Mouse (Mus musculus): ENCODE measurements around the gene Catip. TPM values are rescaled to one million over a fixed set of nuclear protein-coding genes. Genes with fewer than 3 reads are reported as not detected.

The Catip gene
- polyA plus RNA-seq, 1 experiment, result 25.9 TPM

DNA sequence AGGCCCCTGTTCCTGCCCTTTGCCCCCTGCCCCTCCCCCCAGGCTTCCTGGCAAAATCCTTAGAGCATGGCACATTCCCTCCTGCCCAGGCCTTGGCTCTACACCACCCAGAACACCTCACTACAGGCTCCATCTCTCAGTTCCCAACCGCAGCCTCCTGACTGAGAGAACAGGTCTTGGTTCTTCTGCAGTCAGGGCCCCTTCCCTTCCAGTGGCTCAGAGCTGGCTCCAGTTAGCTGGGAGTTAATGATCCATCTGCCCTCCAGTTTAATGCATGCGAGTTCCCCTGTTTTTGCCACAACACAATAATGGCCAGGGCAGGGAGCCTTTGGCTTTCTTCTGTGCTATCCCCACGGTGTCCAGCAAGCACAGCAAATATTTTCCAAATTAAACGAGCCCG, 18.7 kb upstream of the Catip start:
- no peaks in the 10 kb centered on the region for H3K27me3 ChIP-seq (ENCODE audit: control insufficient read depth, insufficient read depth, low read length)

DNA sequence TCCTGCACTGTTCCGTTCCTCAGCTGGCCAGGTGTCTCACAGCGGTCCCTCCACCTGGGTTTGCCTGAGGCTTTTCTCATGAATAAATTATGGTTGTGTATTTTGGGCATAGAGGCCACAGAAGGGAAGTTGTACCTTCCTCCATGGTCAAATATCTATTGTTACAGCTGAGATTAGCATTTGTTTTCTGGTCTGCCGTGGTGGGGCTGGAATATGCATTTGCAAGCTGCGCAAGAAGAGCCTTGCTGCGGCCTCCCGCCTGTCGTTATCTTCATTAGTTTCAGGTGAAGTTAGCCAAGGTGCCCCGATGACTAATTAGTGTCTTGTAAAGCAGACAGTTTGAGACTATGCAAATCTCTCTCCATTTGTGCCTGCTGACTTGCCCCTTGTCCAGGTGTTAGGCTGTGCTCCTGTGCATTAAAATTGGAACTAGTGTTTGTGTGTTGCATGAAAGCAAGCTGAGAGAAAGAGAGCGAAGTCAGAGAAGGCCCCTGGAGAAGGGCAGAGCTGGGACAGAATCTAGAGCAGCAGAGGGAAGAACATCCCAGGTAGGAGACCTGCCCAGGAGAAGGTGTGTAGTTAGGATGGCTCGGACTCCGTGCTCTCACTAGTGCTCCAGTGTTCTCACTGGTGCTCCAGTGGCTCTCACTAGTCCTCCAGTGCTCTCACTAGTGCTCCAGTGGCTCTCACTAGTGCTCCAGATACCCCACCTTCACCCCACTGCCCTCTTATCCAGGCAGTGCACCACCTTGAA, 17.6 kb upstream of the Catip start:
- H3K36me3 ChIP-seq (ENCODE audit: control insufficient read depth, insufficient read depth, low read length), result no peaks in the 10 kb centered on the region
- peaks cover 2% of the 10 kb centered on the region for H3K4me1 ChIP-seq (ENCODE audit: control insufficient read depth, insufficient read depth, low read length)
- no peak overlapping the region for H3K4me3 ChIP-seq (ENCODE audit: control insufficient read depth, low read depth, low read length)
- H3K27me3 ChIP-seq (ENCODE audit: control insufficient read depth, insufficient read depth, low read length), result no peaks in the 10 kb centered on the region
- H3K27ac ChIP-seq (ENCODE audit: control insufficient read depth, insufficient read depth, low read depth, low read length), result no peak overlapping the region
- no peak for TF ChIP-seq POLR2A (IDR thresholded peaks at IDR 0.05; ENCODE audit: control insufficient read depth, low read depth, low read length)
- TF ChIP-seq CTCF (IDR thresholded peaks at IDR 0.05; ENCODE audit: control insufficient read depth, insufficient read depth, insufficient replicate concordance, low read depth, low read length), result no peak

More for the DNA sequence above, 18.7 kb upstream of the Catip start:
- no peak for TF ChIP-seq CTCF (IDR thresholded peaks at IDR 0.05; ENCODE audit: control insufficient read depth, insufficient read depth, insufficient replicate concordance, low read depth, low read length)
- no peak for TF ChIP-seq POLR2A (IDR thresholded peaks at IDR 0.05; ENCODE audit: control insufficient read depth, low read depth, low read length)
- H3K27ac ChIP-seq (ENCODE audit: control insufficient read depth, insufficient read depth, low read depth, low read length), result no peak overlapping the region
- H3K36me3 ChIP-seq (ENCODE audit: control insufficient read depth, insufficient read depth, low read length), result no peaks in the 10 kb centered on the region
- H3K4me1 ChIP-seq (ENCODE audit: control insufficient read depth, insufficient read depth, low read length), result peaks cover 2% of the 10 kb centered on the region
- H3K4me3 ChIP-seq (ENCODE audit: control insufficient read depth, low read depth, low read length), result no peak overlapping the region

DNA sequence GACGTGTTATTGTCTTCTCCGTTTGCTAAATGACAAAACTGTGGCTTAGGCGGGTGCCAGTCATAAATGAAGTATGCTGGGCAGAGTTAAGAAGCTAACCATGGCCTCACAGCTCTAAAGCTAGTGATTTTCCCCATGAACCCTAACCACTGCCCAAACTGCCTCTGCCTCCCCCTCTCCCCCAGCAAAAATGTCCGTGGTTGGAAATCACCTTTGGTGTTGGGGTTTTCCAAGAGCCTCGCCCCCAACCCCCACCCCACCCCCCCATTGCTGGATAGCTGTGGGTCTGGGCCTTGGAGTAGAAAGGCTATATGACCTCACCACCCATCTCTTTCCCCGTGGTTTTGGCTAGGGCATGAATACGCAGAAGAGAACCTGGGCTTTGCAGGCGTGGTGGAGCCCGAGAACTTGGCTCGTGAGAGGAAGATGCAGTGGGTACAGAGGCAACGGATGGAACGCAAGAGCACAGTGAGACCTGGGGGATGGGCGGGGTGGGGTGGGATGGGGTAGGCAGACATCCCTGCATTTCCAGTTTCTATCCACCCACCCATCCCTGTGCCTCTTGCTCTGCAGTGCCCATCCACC, 10.6 kb upstream of the Catip start:
- H3K4me1 ChIP-seq (ENCODE audit: control insufficient read depth, insufficient read depth, low read length), result no peaks in the 10 kb centered on the region
- no peaks in the 10 kb centered on the region for H3K27me3 ChIP-seq (ENCODE audit: control insufficient read depth, insufficient read depth, low read length)
- no peak for TF ChIP-seq CTCF (IDR thresholded peaks at IDR 0.05; ENCODE audit: control insufficient read depth, insufficient read depth, insufficient replicate concordance, low read depth, low read length)
- H3K36me3 ChIP-seq (ENCODE audit: control insufficient read depth, insufficient read depth, low read length), result no peaks in the 10 kb centered on the region
- peak overlapping the region; percentile 70 for H3K4me3 ChIP-seq (ENCODE audit: control insufficient read depth, low read depth, low read length)
- H3K27ac ChIP-seq (ENCODE audit: control insufficient read depth, insufficient read depth, low read depth, low read length), result no peak overlapping the region

DNA sequence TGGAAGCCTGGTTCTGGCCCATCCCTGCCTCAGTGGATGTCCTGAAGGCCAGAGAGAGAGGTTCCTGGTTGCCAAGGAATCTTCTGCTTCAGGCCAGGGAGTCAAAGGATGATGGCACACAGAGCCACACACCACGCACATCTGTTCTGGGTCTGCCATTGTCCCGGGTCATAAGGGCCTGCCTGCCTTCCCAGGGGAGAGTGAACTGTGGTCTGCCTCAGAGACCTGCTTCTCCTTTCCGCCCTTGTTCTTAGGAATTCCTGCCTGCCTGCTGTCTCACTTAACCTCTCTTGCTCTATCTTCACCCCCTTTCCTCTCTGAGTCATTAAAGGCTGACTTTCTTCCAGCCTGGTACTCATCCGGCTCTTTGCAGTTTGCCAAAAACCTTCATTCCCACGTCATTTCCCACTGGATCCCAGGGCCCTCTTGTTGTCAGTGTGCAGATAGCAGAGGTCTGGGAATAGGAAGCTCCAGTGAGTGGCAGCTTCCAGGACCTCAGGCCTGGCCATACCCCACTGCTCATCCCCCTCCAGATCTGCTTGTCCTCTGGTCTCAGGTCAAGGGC, 9.3 kb upstream of the Catip start:
- Histone ChIP-seq H3K4me3 (ENCODE audit: control insufficient read depth, low read depth, low read length) (peak overlapping the region; percentile 70), H3K4me1 (ENCODE audit: control insufficient read depth, insufficient read depth, low read length) (no peaks in the 10 kb centered on the region), H3K27me3 (ENCODE audit: control insufficient read depth, insufficient read depth, low read length) (no peaks in the 10 kb centered on the region), H3K36me3 (ENCODE audit: control insufficient read depth, insufficient read depth, low read length) (no peaks in the 10 kb centered on the region), H3K27ac (ENCODE audit: control insufficient read depth, insufficient read depth, low read depth, low read length) (no peak overlapping the region; the same call in 1 of the 2 replicates)
- TF ChIP-seq CTCF (IDR thresholded peaks at IDR 0.05; ENCODE audit: control insufficient read depth, insufficient read depth, insufficient replicate concordance, low read depth, low read length) (no peak), POLR2A (IDR thresholded peaks at IDR 0.05; ENCODE audit: control insufficient read depth, low read depth, low read length) (no peak)

DNA sequence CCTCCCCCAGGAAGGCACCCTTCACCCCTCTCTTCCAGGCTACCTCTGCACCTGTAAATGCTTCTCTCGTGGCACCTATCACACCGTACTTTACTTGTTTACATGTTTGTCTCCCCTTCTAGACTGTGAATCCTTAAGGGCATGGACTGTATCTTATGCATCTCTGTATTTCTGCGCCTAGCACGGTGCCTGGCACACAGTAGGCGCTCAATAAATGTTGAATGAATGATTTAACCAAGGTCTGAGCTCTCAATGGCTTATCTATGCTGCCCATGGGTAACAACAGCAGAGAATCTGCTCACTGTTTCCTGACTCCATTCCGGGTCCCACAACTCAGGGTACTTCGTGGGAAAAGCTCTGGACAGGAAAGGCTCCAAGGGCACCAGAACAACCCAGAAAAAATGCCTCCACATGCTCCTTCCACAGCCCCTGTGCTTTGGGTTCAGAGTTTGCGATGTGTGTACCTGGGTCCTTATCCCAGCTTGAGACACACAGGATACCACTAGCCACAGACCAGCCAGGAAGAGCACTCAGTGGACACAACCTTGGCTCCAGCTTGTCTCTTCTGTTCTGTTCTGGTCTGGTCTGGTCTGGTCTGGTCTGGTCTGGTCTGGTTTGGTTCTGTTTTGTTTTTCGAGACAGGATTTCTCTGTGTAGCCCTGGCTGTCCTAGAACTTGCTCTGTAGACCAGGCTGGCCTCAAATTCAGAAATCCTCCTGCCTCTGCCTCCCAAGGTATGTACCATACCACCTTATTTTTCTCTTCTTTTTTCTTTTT, 8.3 kb upstream of the Catip start:
- Histone ChIP-seq H3K4me3 (ENCODE audit: control insufficient read depth, low read depth, low read length) (no peak overlapping the region), H3K27ac (ENCODE audit: control insufficient read depth, insufficient read depth, low read depth, low read length) (no peak overlapping the region), H3K27me3 (ENCODE audit: control insufficient read depth, insufficient read depth, low read length) (no peaks in the 10 kb centered on the region), H3K36me3 (ENCODE audit: control insufficient read depth, insufficient read depth, low read length) (no peaks in the 10 kb centered on the region), H3K4me1 (ENCODE audit: control insufficient read depth, insufficient read depth, low read length) (no peaks in the 10 kb centered on the region)
- TF ChIP-seq CTCF (IDR thresholded peaks at IDR 0.05; ENCODE audit: control insufficient read depth, insufficient read depth, insufficient replicate concordance, low read depth, low read length) (no peak), POLR2A (IDR thresholded peaks at IDR 0.05; ENCODE audit: control insufficient read depth, low read depth, low read length) (no peak)

DNA sequence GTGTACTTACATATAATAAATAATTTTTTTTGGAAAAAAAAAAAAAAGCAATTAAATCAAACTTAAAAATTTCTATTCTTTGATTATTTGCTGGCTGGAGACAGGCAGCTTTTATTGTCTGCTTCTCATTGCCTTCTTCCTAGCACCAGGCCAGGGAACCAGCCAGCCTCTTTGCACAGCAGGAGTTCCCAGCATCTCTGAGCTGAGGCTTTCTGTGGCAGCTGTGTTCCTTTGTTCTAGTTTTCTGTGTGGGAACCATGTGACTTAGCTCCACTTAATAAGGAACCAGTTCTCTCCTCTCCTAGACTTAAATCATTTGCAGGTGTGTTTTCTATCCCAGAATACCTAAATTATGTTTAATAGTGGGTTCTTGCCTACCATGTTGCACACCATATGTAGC, 4.4 kb upstream of the Catip start:
- no peak overlapping the region for H3K27ac ChIP-seq (ENCODE audit: control insufficient read depth, insufficient read depth, low read depth, low read length)
- H3K4me1 ChIP-seq (ENCODE audit: control insufficient read depth, insufficient read depth, low read length), result no peaks in the 10 kb centered on the region; the same call in 1 of the 2 replicates
- TF ChIP-seq POLR2A (IDR thresholded peaks at IDR 0.05; ENCODE audit: control insufficient read depth, low read depth, low read length) (no peak), CTCF (IDR thresholded peaks at IDR 0.05; ENCODE audit: control insufficient read depth, insufficient read depth, insufficient replicate concordance, low read depth, low read length) (no peak)
- H3K36me3 ChIP-seq (ENCODE audit: control insufficient read depth, insufficient read depth, low read length), result no peaks in the 10 kb centered on the region
- H3K27me3 ChIP-seq (ENCODE audit: control insufficient read depth, insufficient read depth, low read length), result no peaks in the 10 kb centered on the region
- no peak overlapping the region for H3K4me3 ChIP-seq (ENCODE audit: control insufficient read depth, low read depth, low read length)

DNA sequence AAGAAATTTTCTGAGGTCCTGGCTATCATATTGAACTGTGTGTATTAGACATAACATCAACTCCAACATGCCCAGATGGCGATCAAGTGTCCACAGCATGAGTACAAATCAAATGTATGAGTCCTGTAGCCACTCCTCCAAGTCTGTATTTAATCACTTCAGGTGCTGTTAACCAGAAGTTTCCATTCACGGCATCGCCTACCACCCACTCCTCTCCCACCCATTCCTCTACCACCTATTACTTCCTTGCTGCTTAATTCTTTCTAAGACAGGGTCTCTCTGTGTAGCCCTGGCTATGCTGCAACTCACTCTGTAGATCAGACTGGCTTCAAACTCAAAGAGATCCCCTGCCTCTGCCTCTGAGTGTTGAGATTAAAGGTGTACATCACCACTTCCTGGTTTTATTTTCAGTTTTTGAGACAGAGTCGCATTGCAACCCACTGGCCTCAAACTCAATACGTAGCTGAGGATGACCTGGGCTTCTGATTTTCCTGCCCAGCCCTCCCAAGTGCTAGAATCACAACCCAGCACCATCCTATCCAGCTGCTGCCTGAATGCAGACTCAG, 1.9 kb upstream of the Catip start:
- Histone ChIP-seq H3K4me1 (ENCODE audit: control insufficient read depth, insufficient read depth, low read length) (peaks cover 2% of the 10 kb centered on the region), H3K36me3 (ENCODE audit: control insufficient read depth, insufficient read depth, low read length) (no peaks in the 10 kb centered on the region), H3K4me3 (ENCODE audit: control insufficient read depth, low read depth, low read length) (no peak overlapping the region), H3K27ac (ENCODE audit: control insufficient read depth, insufficient read depth, low read depth, low read length) (no peak overlapping the region), H3K27me3 (ENCODE audit: control insufficient read depth, insufficient read depth, low read length) (no peaks in the 10 kb centered on the region)
- TF ChIP-seq CTCF (IDR thresholded peaks at IDR 0.05; ENCODE audit: control insufficient read depth, insufficient read depth, insufficient replicate concordance, low read depth, low read length) (no peak), POLR2A (IDR thresholded peaks at IDR 0.05; ENCODE audit: control insufficient read depth, low read depth, low read length) (no peak)

Measured in testis, adult 2 months (tissue).